Mouse (Mus musculus) stomach, postnatal 0 days (tissue): ENCODE data around the gene Spaca7.

Experiments used
- CTCF ChIP-seq: IDR thresholded peaks from 2 replicates; pipeline ENCODE4 v1.5.1; 2016; ENCODE audit warnings: antibody characterized with exemption, low read depth, mild to moderate bottlenecking, moderate library complexity
- EP300 ChIP-seq: optimal IDR thresholded peaks from 2 replicates; pipeline ENCODE3; 2016; ENCODE audit warnings: antibody characterized with exemption

GRCm38 (mm10) chr8:12565488-12565887, 7.3 kb upstream of the Spaca7 start:
- TF ChIP-seq CTCF (no peak), EP300 (no peak)
